Mouse (Mus musculus): ENCODE results near the gene Glg1.

DNA sequence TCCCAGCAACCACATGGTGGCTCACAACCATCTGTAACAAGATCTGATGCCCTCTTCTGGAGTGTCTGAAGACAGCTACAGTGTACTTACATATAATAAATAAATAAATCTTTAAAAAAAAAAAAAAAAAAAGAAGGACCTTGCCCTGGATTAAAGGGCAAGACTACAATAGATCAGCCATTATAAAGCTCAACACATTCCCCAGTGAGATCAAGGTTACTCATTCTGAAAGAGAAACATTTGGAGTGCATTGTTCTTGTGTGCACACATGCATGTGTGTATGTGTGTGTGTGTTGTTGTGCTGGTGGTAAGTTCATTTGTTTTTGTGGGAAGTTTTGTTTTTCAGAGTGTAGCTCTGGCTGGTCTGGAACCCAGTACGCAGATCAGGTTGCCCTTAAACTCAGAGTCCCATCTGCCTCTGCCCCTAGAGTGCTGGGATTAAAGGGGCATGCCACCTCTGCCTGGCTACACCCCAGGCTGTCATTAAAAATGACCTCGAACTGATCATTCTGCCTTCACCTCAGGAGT is 5.7 kb upstream of the Glg1 start:
- no peak for TF ChIP-seq GATA1 (IDR thresholded peaks at IDR 0.05; ENCODE audit: borderline replicate concordance, low read length)
- TF ChIP-seq FLI1 (IDR thresholded peaks at IDR 0.05; ENCODE audit: low read length): no peak

Measured in megakaryocyte, embryonic 14.5 days (primary cell).